Mouse (Mus musculus) kidney, postnatal 36 days (tissue): ENCODE results near the gene Bmp6.

Source experiments
- DNase-seq, 2 experiments: peaks; one replicate each; pipeline ENCODE4 v3.0.0; 2021 to 2022; ENCODE audit warnings: mixed read lengths in 2 of 2

Gene Bmp6

GRCm38 (mm10) chr13:38520299-38520698 is 175.4 kb downstream of the Bmp6 start:
- no peak for DNase-seq

GRCm38 (mm10) chr13:38522056-38522654 is 177.2 kb downstream of the Bmp6 start:
- no peak for DNase-seq

DNA sequence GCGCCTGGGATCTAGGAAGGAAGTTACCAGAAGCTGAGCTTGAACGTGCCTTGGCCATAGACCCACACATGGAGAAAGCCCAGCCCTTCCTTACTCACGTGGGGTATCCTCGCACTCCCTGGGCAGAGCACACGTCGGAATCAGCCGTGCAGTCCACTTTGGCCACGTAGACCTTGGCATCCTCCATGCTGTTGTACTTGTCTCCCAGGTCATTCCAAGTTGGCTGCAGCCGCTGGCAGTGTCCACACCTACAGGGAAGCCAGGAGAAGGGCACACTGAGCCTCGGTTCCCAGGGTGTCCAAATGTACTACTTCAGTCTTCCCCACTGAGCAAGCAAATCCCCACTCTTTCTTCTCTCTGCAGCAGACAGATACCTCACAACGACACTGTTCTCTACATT is 178.3 kb downstream of the Bmp6 start:
- DNase-seq: peak in 1 of 2 experiments; percentile 41

DNA sequence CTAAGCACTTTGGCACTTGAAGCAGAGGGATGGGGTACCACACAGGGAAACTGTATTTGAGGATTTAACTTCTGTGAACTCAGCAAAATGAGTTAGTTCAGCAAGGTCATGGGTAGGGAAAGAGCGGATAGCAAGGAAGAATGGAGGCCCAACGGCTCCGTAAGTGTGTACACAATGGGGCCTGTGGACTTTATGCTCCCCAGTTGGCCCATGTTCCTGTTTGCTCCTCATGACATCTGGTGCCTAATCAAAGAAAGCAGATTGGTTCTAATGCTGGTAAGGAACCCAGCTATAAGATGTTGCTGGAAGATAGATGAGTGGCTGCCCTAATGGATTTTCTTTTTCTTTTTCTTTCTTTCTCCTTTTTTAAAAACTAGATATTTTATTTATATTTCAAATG is 180.4 kb downstream of the Bmp6 start:
- DNase-seq: no peak

GRCm38 (mm10) chr13:38526116-38526515 is 181.2 kb downstream of the Bmp6 start:
- DNase-seq: peak; percentile 50 to 60

DNA sequence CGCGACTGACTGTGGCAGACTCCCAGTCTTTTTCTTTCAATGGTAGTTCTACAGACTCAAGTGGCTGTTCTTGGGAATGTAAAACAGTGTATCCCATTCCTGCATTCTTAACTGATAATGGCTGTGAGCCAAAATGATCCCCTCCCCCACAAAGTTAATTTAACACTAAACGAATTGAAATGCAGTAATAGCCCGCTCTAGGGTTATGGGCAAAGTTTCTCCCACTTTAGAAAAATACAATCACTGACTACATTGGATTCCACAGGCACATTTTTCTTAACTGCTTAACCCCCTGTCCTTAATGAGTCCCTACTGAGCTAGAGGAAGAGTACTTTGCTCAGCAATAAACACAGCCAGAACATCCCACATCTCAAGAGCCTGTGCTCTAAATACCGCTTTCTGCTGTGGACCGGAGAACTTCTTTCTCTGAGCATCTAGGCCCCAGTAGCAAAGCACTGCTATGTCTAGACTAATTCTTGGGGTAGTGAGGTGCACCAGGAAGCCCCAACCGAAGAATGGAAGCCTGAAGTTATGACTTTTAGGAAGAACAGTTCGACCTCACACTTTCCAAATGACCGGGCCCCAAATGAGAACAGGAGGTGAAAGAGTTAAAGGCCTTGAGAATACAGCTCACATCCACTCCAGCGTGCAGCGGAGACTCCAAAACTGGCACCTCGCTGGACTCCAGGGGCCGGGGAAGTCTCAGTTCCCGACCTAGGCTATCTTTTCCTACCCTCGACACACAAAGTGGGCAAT is 182.3 kb downstream of the Bmp6 start:
- peak; percentile 61 to 79 for DNase-seq

GRCm38 (mm10) chr13:38527797-38528650 is 183.1 kb downstream of the Bmp6 start:
- peak; percentile 89 to 95 for DNase-seq

GRCm38 (mm10) chr13:38528687-38529294 is 183.9 kb downstream of the Bmp6 start, which contains the start of gene Txndc5:
TSS of gene Txndc5 (minus strand) at chr13:38528824.
- DNase-seq: no peak

DNA sequence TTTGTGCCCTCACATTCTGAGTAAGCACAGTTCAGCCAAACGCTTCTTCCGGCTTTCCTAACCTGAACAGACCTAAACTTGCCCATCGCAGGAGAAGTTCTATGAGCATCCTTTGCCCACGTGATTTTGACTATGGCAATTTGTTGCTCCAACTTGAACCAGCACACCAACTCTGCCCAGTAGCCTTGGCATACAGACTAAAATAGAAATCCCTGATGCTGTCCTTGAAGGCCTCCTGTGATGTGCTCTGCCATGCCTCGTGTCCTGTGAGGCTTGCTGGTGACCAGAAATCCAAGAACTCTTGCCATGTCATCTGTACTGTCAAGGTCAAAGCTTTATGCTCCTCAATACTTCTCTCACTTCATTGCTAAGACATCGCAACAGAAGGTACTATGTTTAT is 184.7 kb downstream of the Bmp6 start:
- DNase-seq: no peak

DNA sequence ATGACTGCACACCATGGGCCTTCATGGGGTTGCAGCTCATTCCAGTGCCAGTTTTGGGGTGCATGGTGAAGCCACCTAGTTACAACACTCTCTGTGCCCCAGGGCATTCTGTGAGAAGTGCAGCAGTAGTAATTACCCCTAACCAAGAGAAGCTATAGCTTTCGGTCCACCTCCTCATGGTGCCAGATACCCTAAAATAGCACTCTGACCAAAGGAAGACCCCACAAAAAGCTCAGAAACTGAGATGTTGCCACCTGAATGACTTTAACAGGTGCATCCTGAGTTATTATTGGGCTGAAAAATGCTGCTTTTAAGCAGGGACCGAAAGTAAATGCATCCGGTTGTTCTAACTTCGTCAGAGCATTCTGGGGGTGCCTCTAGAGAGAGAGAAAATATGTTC is 186.6 kb downstream of the Bmp6 start:
- DNase-seq: no peak

- DNase-seq: no peak
Observed at GRCm38 (mm10) chr13:38533461-38533860, 188.6 kb downstream of the Bmp6 start.

- DNase-seq: no peak
Observed at GRCm38 (mm10) chr13:38534016-38534415, 189.1 kb downstream of the Bmp6 start.

DNA sequence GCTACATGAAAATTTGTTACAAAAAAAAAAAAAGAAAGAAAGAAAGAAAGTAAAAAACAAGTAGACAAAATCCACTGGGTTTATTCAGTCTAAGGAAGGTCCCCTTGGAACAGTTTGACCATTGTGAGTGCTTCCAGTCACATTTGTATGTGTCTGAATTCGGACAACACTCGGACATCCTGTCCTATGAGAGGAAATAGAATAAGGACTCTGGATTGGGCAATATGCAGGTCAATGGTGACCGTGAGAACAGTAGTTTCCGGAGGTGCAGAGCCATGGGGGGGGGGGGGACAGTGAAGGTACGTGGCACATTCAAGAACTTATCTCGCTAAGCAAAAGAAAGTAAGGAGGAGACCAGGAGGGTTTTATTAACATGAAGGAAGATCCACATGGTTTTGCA is 189.8 kb downstream of the Bmp6 start:
- DNase-seq: peak in 1 of 2 experiments; percentile 30

DNA sequence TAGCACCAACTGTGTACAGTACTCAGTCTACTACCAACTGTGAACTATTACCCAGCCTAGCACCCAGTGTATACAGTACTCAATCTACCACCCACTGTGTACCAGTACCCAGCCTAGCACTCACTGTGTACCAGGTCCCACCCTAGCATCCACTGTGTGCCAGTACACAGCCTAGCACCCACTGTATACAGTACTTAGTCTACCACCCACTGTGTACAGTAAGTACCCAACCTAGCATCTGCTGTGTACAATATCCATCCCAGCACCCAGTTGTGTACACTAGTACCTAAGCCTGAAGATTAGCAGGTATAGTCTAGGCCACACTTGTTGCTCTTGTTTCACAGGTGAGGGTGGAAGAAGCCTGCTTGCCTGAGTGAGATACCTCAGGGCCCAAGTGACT is 192.6 kb downstream of the Bmp6 start:
- DNase-seq: no peak

GRCm38 (mm10) chr13:38539192-38539900 is 194.4 kb downstream of the Bmp6 start:
- no peak for DNase-seq

GRCm38 (mm10) chr13:38543455-38544125 is 198.7 kb downstream of the Bmp6 start:
- no peak for DNase-seq

DNA sequence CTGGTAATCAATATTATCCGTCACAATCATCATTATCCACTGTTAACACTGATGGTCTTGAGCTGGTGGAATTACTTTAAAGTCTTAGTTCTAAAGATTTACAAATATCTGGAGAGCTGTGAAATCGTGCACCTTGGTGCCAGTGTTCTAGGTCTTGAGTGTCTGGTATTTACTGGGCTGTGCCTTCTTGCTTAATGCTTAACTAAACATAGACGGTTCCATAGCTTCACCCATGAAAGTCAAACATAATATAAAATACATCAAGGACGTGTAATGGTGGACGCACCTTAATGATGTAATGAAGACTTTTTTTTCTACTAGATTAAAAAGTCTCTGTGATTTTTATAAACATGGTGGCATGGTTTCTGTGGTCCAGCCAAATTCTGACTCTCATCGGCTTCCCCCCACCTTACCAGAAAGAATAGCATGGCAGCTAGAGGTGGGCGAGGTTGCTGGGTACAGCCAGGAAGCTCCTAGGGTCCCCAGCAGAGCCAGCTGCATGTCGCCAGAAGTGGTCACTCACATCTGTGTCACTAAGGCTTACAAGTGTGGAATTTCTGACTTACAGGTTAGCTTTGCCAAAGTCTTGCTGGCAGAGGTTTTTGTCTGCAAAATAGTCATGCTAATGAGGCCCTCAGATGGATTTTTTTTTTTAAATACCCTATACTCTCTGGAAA is 200.0 kb downstream of the Bmp6 start:
- DNase-seq: no peak

- no peak for DNase-seq
Observed at GRCm38 (mm10) chr13:38545460-38545859, 200.6 kb downstream of the Bmp6 start.

GRCm38 (mm10) chr13:38546754-38547153 is 201.8 kb downstream of the Bmp6 start:
- DNase-seq: no peak

GRCm38 (mm10) chr13:38547717-38548116 is 202.8 kb downstream of the Bmp6 start:
- no peak for DNase-seq

GRCm38 (mm10) chr13:38548681-38549080 is 203.8 kb downstream of the Bmp6 start:
- no peak for DNase-seq
